Mouse (Mus musculus) forebrain, embryonic 11.5 days (tissue): ENCODE measurements around the gene Baiap2. TPM values are rescaled to one million over a fixed set of nuclear protein-coding genes. Genes with fewer than 3 reads are reported as not detected.

ENCODE experiments used
- microRNA counts: library from miRNA; unstranded; fragments of <30 nt; microRNA quantifications from one replicate; lab custom pipeline; 2015
- microRNA-seq: library from miRNA; unstranded; fragments of <30 nt; microRNA quantifications from one replicate; pipeline ENCODE4, GENCODE M21; 2016; ENCODE audit not compliant: insufficient number of aligned reads
- polyA plus RNA-seq: library from polyadenylated mRNA; unstranded; fragments of >200 nt; fragmentation: Nextera tagmentation; extraction: Ambion mirVana; gene quantifications from 2 replicates; pipeline ENCODE4 v1.2.1, GENCODE M21; 2014

Gene Baiap2
- polyA plus RNA-seq, 1 experiment from 2014 or later: 10.4 TPM

MicroRNA genes within 50 kb of the gene (microRNA counts, 519-probe panel; counts per million panel counts)
- microRNA mmu-miR-338-3p (lab: Ali Mortazavi, UCI) (31.2 counts per million), microRNA mmu-miR-338-5p (lab: Ali Mortazavi, UCI) (31.2 counts per million)

Small RNAs within 50 kb of the gene (microRNA-seq; reads per million reads assigned to microRNA genes)
- not detected for gene Mir3065
- gene Mir338: not detected

Other genes starting within 250 kb of the Baiap2 start
- gene Chmp6, start 29.3 kb upstream of the Baiap2 start, polyA plus RNA-seq: 104 and 107 TPM in 2 replicates
- 2.8 and 3.5 TPM in 2 replicates for gene Aatk, start 104.4 kb downstream of the Baiap2 start, polyA plus RNA-seq
- gene Cep131, start 144.1 kb downstream of the Baiap2 start, polyA plus RNA-seq: 50.1 and 51.9 TPM in 2 replicates
- gene Tepsin, start 156.0 kb downstream of the Baiap2 start, polyA plus RNA-seq: 22.0 and 24.8 TPM in 2 replicates
- 65.2 and 69.9 TPM in 2 replicates for gene Ndufaf8, start 156.2 kb downstream of the Baiap2 start, polyA plus RNA-seq
- gene Slc38a10, start 208.6 kb downstream of the Baiap2 start, polyA plus RNA-seq: 58.3 and 68.2 TPM in 2 replicates